Mouse (Mus musculus) stomach, postnatal 0 days (tissue): ENCODE results near the gene Gm15085. TPM values are rescaled to one million over a fixed set of nuclear protein-coding genes. Genes with fewer than 3 reads are reported as not detected.
"Not testable (repeated sequence)": the region's sequence is repeated elsewhere in the genome, so short reads cannot be mapped to it uniquely, and the experiment has no call there.

Source experiments
- ATAC-seq: fragments of 200-750 bp; cut with Nextera tagmentation; 2 replicates; pipeline ENCODE4 v1.8.0; 2017; ENCODE audit not compliant: low FRiP score, low TSS enrichment
- DNase-seq: peaks from one replicate; pipeline ENCODE4 v3.0.0-alpha.2; 2016; ENCODE audit warnings: low spot score
- H3K27ac ChIP-seq: fragments of 300-500 bp; sonication (generic); replicated peaks from 2 replicates; pipeline ENCODE4 v1.5.1; 2014; ENCODE audit warnings: mild to moderate bottlenecking, control low read depth
- H3K27me3 ChIP-seq: fragments of 300-500 bp; sonication (generic); 2 replicates; pipeline ENCODE4 v1.6.1; 2014; ENCODE audit warnings: low read length; ENCODE audit not compliant: control insufficient read depth, insufficient read depth
- H3K36me3 ChIP-seq: fragments of 300-500 bp; sonication (generic); 2 replicates; pipeline ENCODE4 v1.6.1; 2014; ENCODE audit warnings: low read length, mixed read lengths; ENCODE audit not compliant: control insufficient read depth, insufficient read depth
- H3K4me1 ChIP-seq: fragments of 300-500 bp; sonication (generic); replicated peaks from 2 replicates; pipeline ENCODE4 v1.6.1; 2014; ENCODE audit warnings: antibody characterized with exemption; ENCODE audit not compliant: control insufficient read depth, insufficient read depth
- H3K4me2 ChIP-seq: fragments of 300-500 bp; sonication (generic); replicated peaks from 2 replicates; pipeline ENCODE4 v1.6.1; 2014; ENCODE audit warnings: low read depth, mild to moderate bottlenecking, control low read depth, moderate library complexity
- H3K4me3 ChIP-seq: fragments of 300-500 bp; sonication (generic); 2 replicates; pipeline ENCODE4 v1.5.1; 2014; ENCODE audit warnings: low read depth, low read length, control low read depth
- H3K9ac ChIP-seq: fragments of 300-500 bp; sonication (generic); 2 replicates; pipeline ENCODE4 v1.6.1; 2014; ENCODE audit warnings: mild to moderate bottlenecking, low read length, control low read depth, mixed read lengths
- H3K9me3 ChIP-seq: fragments of 300-500 bp; sonication (generic); 2 replicates; pipeline ENCODE4 v1.6.1; 2016; ENCODE audit warnings: low read length; ENCODE audit not compliant: control insufficient read depth
- WGBS: fragments of 180-500 bp; shearing (Covaris S2); extraction: QIAGEN DNeasy Blood & Tissue Kit; methylation state at CpG from one replicate; pipeline ENCODE4 v1.1.7; 2014; 5-methylcytosine and 5-hydroxymethylcytosine counted together
- polyA plus RNA-seq: library from polyadenylated mRNA; unstranded; fragments of >200 nt; fragmentation: Nextera tagmentation; extraction: Ambion mirVana; gene quantifications from 2 replicates; pipeline ENCODE4 v1.2.1, GENCODE M21; 2015

The Gm15085 gene
- polyA plus RNA-seq: not detected in 2 replicates

GRCm38 (mm10) chrX:149447317-149447716, at the start of gene Gm15085:
Gene Gm15085, plus strand, starts transcription at chrX:149447617.
- H3K4me3 ChIP-seq, H3K9ac ChIP-seq, H3K36me3 ChIP-seq, H3K27ac ChIP-seq, ATAC-seq, DNase-seq, H3K4me1 ChIP-seq, H3K27me3 ChIP-seq, H3K9me3 ChIP-seq, H3K4me2 ChIP-seq: not testable (repeated sequence)
- WGBS: no CpG with 5 or more reads among the region's 6 CpGs

Other genes starting within 250 kb of the Gm15085 start
- gene Gm15093, start 175.2 kb upstream of the Gm15085 start, polyA plus RNA-seq: not detected in 2 replicates
- gene Gm10439, start 147.0 kb downstream of the Gm15085 start, polyA plus RNA-seq: not detected in 2 replicates